Mouse (Mus musculus) granulocyte monocyte progenitor cell, adult 5-6 weeks (primary cell): ENCODE results near the gene Olfr901. TPM values are rescaled to one million over a fixed set of nuclear protein-coding genes. Genes with fewer than 3 reads are reported as not detected.
"Not testable (repeated sequence)": the region's sequence is repeated elsewhere in the genome, so short reads cannot be mapped to it uniquely, and the experiment has no call there.

Experiments
- ATAC-seq: replicated peaks from 2 replicates; pipeline ENCODE4 v1.8.0; 2016; ENCODE audit warnings: mild to moderate bottlenecking, moderate TSS enrichment, inconsistent platforms; ENCODE audit not compliant: poor library complexity, severe bottlenecking
- total RNA-seq, 2 experiments: library from RNA; stranded (forward) in 1 of 2; stranded (reverse) in 1 of 2; fragments of 200-712, 200-1000 nt in 1 of 2; fragments of >200 nt in 1 of 2; fragmentation: Nextera tagmentation in 1 of 2; gene quantifications; 2 replicates each; pipeline ENCODE4 v1.2.3; 2014 to 2017

Gene Olfr901
- total RNA-seq (2014; fragmentation: Nextera tagmentation) (not detected in 2 replicates), total RNA-seq (2017) (not detected in 2 replicates)

- ATAC-seq, result no peak
Measured at GRCm38 (mm10) chr9:38429155-38429554, at the start of gene Olfr901. Olfr901 (plus strand) TSS chr9:38429455.

GRCm38 (mm10) chr9:38401398-38401797, 27.9 kb upstream of the Olfr901 start, which contains the start of gene Olfr147:
Olfr147 (plus strand) TSS chr9:38401698.
- ATAC-seq, result no peak

DNA sequence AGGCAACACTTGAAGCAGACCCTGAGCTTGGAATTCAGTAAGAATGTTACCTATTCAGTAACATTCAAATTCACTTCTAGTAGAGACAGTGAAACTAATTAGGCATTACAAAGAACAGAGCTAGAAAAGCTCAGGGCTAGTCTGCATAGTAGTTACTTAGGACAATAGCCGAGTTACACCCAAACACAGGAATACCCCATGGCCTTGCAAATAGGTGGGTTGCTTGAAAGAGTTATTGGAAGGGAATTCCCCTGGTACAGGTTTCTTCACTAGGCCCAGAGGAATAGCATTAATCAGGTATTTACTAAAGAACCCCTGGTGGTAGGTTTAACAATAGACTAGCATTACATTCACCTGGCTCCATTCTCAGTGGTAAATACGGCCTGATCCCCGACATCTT, 21.8 kb upstream of the Olfr901 start:
- not testable (repeated sequence) for ATAC-seq

- ATAC-seq, result not testable (repeated sequence)
Measured at GRCm38 (mm10) chr9:38413502-38413901, 15.8 kb upstream of the Olfr901 start.

GRCm38 (mm10) chr9:38423801-38424200, 5.5 kb upstream of the Olfr901 start:
- ATAC-seq, result no peak

- ATAC-seq, result no peak
Measured at GRCm38 (mm10) chr9:38427026-38427425, 2.2 kb upstream of the Olfr901 start.

- ATAC-seq, result no peak
Measured at GRCm38 (mm10) chr9:38447352-38447751, 18.1 kb downstream of the Olfr901 start, which contains the start of gene Olfr902. Olfr902 (plus strand) TSS chr9:38447652.

DNA sequence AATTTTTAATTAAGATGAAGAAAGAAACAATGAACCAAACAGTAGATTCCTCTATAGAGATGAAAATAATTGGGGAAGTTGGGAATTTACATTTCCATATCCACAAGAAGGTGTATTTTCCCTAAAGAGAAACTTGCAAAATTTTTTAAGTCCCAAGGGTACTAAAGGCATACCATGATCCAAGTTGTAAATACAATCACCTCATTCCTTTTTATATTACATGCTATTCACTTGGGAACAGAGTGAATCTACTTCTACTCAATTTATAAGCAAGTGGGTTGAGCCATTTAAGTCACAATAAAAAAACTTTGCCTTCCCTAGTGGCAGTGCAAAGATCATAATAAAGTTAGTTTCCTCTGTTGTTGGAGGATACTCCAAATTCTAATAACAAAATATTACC, 33.6 kb downstream of the Olfr901 start, which contains the start of gene Olfr904:
Gene Olfr904 (plus strand): TSS at position 301 of the 400 bp plus-strand sequence.
- no peak for ATAC-seq

DNA sequence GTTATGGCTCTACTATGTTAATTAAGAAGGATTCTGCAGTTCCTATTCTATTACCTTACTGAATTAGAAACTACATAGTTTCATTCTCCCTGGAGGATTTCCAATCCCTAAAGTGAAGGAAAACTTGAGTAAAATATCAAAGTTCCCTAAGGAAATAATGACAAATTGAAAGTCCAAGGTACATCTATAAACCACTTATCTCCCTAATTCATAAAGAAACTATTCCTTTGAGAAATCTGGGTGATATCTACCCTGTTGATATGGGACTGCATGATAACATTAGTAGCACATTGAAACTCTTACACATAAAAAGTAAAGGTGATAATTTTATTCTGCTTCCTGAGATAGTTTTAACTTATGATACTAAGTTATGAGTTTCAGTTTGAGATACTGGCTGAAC, 41.6 kb downstream of the Olfr901 start, which contains the start of gene Olfr905:
Gene Olfr905 (plus strand): TSS at position 301 of the 400 bp plus-strand sequence.
- ATAC-seq, result no peak

Other genes starting within 250 kb of the Olfr901 start
- gene Olfr891, start 248.6 kb upstream of the Olfr901 start, total RNA-seq (2014; fragmentation: Nextera tagmentation), result not detected in 2 replicates
- gene Olfr891, start 248.6 kb upstream of the Olfr901 start, total RNA-seq (2017), result not detected in 2 replicates
- not detected in 2 replicates for gene Olfr893, start 221.1 kb upstream of the Olfr901 start, total RNA-seq (2014; fragmentation: Nextera tagmentation)
- gene Olfr893, start 221.1 kb upstream of the Olfr901 start, total RNA-seq (2017), result not detected in 2 replicates
- gene Olfr894, start 211.4 kb upstream of the Olfr901 start, total RNA-seq (2014; fragmentation: Nextera tagmentation), result not detected in 2 replicates
- gene Olfr894, start 211.4 kb upstream of the Olfr901 start, total RNA-seq (2017), result not detected in 2 replicates
- gene Olfr143, start 176.7 kb upstream of the Olfr901 start, total RNA-seq (2014; fragmentation: Nextera tagmentation), result not detected in 2 replicates
- gene Olfr143, start 176.7 kb upstream of the Olfr901 start, total RNA-seq (2017), result not detected in 2 replicates
- gene Olfr895, start 161.6 kb upstream of the Olfr901 start, total RNA-seq (2014; fragmentation: Nextera tagmentation), result not detected in 2 replicates
- not detected in 2 replicates for gene Olfr895, start 161.6 kb upstream of the Olfr901 start, total RNA-seq (2017)
- gene Olfr896-ps1, start 138.3 kb upstream of the Olfr901 start, total RNA-seq (2014; fragmentation: Nextera tagmentation), result not detected in 2 replicates
- gene Olfr896-ps1, start 138.3 kb upstream of the Olfr901 start, total RNA-seq (2017), result not detected in 2 replicates
- not detected in 2 replicates for gene Olfr25, start 100.4 kb upstream of the Olfr901 start, total RNA-seq (2014; fragmentation: Nextera tagmentation)
- gene Olfr25, start 100.4 kb upstream of the Olfr901 start, total RNA-seq (2017), result not detected in 2 replicates
- not detected in 2 replicates for gene Olfr898, start 81.0 kb upstream of the Olfr901 start, total RNA-seq (2014; fragmentation: Nextera tagmentation)
- not detected in 2 replicates for gene Olfr898, start 81.0 kb upstream of the Olfr901 start, total RNA-seq (2017)
- gene Olfr250, start 62.6 kb upstream of the Olfr901 start, total RNA-seq (2014; fragmentation: Nextera tagmentation), result not detected in 2 replicates
- not detected in 2 replicates for gene Olfr250, start 62.6 kb upstream of the Olfr901 start, total RNA-seq (2017)
- gene Olfr251, start 52.4 kb upstream of the Olfr901 start, total RNA-seq (2014; fragmentation: Nextera tagmentation), result not detected in 2 replicates
- not detected in 2 replicates for gene Olfr251, start 52.4 kb upstream of the Olfr901 start, total RNA-seq (2017)
- not detected in 2 replicates for gene Olfr147, start 27.8 kb upstream of the Olfr901 start, total RNA-seq (2014; fragmentation: Nextera tagmentation)
- not detected in 2 replicates for gene Olfr147, start 27.8 kb upstream of the Olfr901 start, total RNA-seq (2017)
- gene Olfr902, start 18.2 kb downstream of the Olfr901 start, total RNA-seq (2014; fragmentation: Nextera tagmentation), result not detected in 2 replicates
- gene Olfr902, start 18.2 kb downstream of the Olfr901 start, total RNA-seq (2017), result not detected in 2 replicates
- gene Olfr904, start 33.7 kb downstream of the Olfr901 start, total RNA-seq (2014; fragmentation: Nextera tagmentation), result not detected in 2 replicates
- not detected in 2 replicates for gene Olfr904, start 33.7 kb downstream of the Olfr901 start, total RNA-seq (2017)
- gene Olfr905, start 41.7 kb downstream of the Olfr901 start, total RNA-seq (2014; fragmentation: Nextera tagmentation), result not detected in 2 replicates
- not detected in 2 replicates for gene Olfr905, start 41.7 kb downstream of the Olfr901 start, total RNA-seq (2017)
- not detected in 2 replicates for gene Olfr906, start 57.6 kb downstream of the Olfr901 start, total RNA-seq (2014; fragmentation: Nextera tagmentation)
- gene Olfr906, start 57.6 kb downstream of the Olfr901 start, total RNA-seq (2017), result not detected in 2 replicates
- gene Olfr907, start 66.3 kb downstream of the Olfr901 start, total RNA-seq (2014; fragmentation: Nextera tagmentation), result not detected in 2 replicates
- gene Olfr907, start 66.3 kb downstream of the Olfr901 start, total RNA-seq (2017), result not detected in 2 replicates
- not detected in 2 replicates for gene Olfr911-ps1, start 92.1 kb downstream of the Olfr901 start, total RNA-seq (2014; fragmentation: Nextera tagmentation)
- not detected in 2 replicates for gene Olfr911-ps1, start 92.1 kb downstream of the Olfr901 start, total RNA-seq (2017)
- not detected in 2 replicates for gene Olfr910, start 108.4 kb downstream of the Olfr901 start, total RNA-seq (2014; fragmentation: Nextera tagmentation)
- gene Olfr910, start 108.4 kb downstream of the Olfr901 start, total RNA-seq (2017), result not detected in 2 replicates
- gene Olfr912, start 150.7 kb downstream of the Olfr901 start, total RNA-seq (2014; fragmentation: Nextera tagmentation), result not detected in 2 replicates
- not detected in 2 replicates for gene Olfr912, start 150.7 kb downstream of the Olfr901 start, total RNA-seq (2017)
- not detected in 2 replicates for gene Olfr913, start 163.3 kb downstream of the Olfr901 start, total RNA-seq (2014; fragmentation: Nextera tagmentation)
- gene Olfr913, start 163.3 kb downstream of the Olfr901 start, total RNA-seq (2017), result not detected in 2 replicates
- gene Olfr914, start 175.6 kb downstream of the Olfr901 start, total RNA-seq (2014; fragmentation: Nextera tagmentation), result not detected in 2 replicates
- gene Olfr914, start 175.6 kb downstream of the Olfr901 start, total RNA-seq (2017), result not detected in 2 replicates
- gene Olfr916, start 230.4 kb downstream of the Olfr901 start, total RNA-seq (2014; fragmentation: Nextera tagmentation), result not detected in 2 replicates
- not detected in 2 replicates for gene Olfr916, start 230.4 kb downstream of the Olfr901 start, total RNA-seq (2017)
- gene Olfr917, start 236.4 kb downstream of the Olfr901 start, total RNA-seq (2014; fragmentation: Nextera tagmentation), result not detected in 2 replicates
- not detected in 2 replicates for gene Olfr917, start 236.4 kb downstream of the Olfr901 start, total RNA-seq (2017)
- gene Olfr918, start 245.1 kb downstream of the Olfr901 start, total RNA-seq (2014; fragmentation: Nextera tagmentation), result not detected in 2 replicates
- gene Olfr918, start 245.1 kb downstream of the Olfr901 start, total RNA-seq (2017), result not detected in 2 replicates